Mouse (Mus musculus) spleen, postnatal 4 days (tissue): ENCODE measurements at regions not wholly inside any gene's neighbourhood (a gene's known extent, or its start where the extent isn't known, plus 50 kb on each side); places are given as distances from the start of the nearest gene placed in this dataset.
"Not testable (repeated sequence)": the region's sequence is repeated elsewhere in the genome, so short reads cannot be mapped to it uniquely, and the experiment has no call there.

Experiments
- DNase-seq, 2 experiments: peaks; one replicate each; pipeline ENCODE4 v3.0.0; 2022; ENCODE audit warnings: low spot score in 2 of 2

GRCm38 (mm10) chr6:102005627-102006026 lies 567.3 kb downstream of the Cntn3 start:
- no peak for DNase-seq

- no peak for DNase-seq
Measured at GRCm38 (mm10) chr6:101998181-101998580, 574.7 kb downstream of the Cntn3 start.

- DNase-seq, result no peak
Measured at GRCm38 (mm10) chr6:101997629-101998028, 575.3 kb downstream of the Cntn3 start.

GRCm38 (mm10) chr6:101992815-101993214 lies 580.1 kb downstream of the Cntn3 start:
- DNase-seq, result no peak

GRCm38 (mm10) chr6:101981656-101982055 lies 591.2 kb downstream of the Cntn3 start:
- no peak for DNase-seq

GRCm38 (mm10) chr6:101979213-101979612 lies 593.7 kb downstream of the Cntn3 start:
- DNase-seq, result no peak

- no peak for DNase-seq
Measured at GRCm38 (mm10) chr6:101964941-101965340, 587.2 kb upstream of the Pdzrn3 start.

GRCm38 (mm10) chr6:101961476-101961875 lies 583.8 kb upstream of the Pdzrn3 start:
- DNase-seq, result not testable (repeated sequence)

GRCm38 (mm10) chr6:101949681-101950080 lies 572.0 kb upstream of the Pdzrn3 start:
- DNase-seq, result no peak

- no peak for DNase-seq
Measured at GRCm38 (mm10) chr6:101948950-101949349, 571.3 kb upstream of the Pdzrn3 start.

GRCm38 (mm10) chr6:101940266-101940866 lies 562.7 kb upstream of the Pdzrn3 start:
- DNase-seq, result no peak

- no peak for DNase-seq
Measured at GRCm38 (mm10) chr6:101938393-101938985, 560.8 kb upstream of the Pdzrn3 start.

GRCm38 (mm10) chr6:101937467-101938392 lies 560.0 kb upstream of the Pdzrn3 start:
- DNase-seq, result no peak

- DNase-seq, result no peak
Measured at GRCm38 (mm10) chr6:101931768-101932167, 554.1 kb upstream of the Pdzrn3 start.

GRCm38 (mm10) chr6:101921686-101922085 lies 544.0 kb upstream of the Pdzrn3 start:
- no peak for DNase-seq

GRCm38 (mm10) chr6:101921186-101921585 lies 543.5 kb upstream of the Pdzrn3 start:
- DNase-seq, result no peak

- no peak for DNase-seq
Measured at GRCm38 (mm10) chr6:101918914-101919313, 541.2 kb upstream of the Pdzrn3 start.

- DNase-seq, result no peak
Measured at GRCm38 (mm10) chr6:101905029-101905342, 527.3 kb upstream of the Pdzrn3 start.

GRCm38 (mm10) chr6:101904234-101905028 lies 526.7 kb upstream of the Pdzrn3 start:
- no peak for DNase-seq

GRCm38 (mm10) chr6:101902276-101902675 lies 524.6 kb upstream of the Pdzrn3 start:
- no peak for DNase-seq

- DNase-seq, result no peak
Measured at GRCm38 (mm10) chr6:101898544-101898943, 520.8 kb upstream of the Pdzrn3 start.

GRCm38 (mm10) chr6:101890655-101891054 lies 513.0 kb upstream of the Pdzrn3 start:
- no peak for DNase-seq
